Comparison of ENCODE assay signal across 25 mouse cellular contexts in genomic region chr3:148899857-148900256, GRCm38 (mm10).
DNase-seq lines count a peak whose midpoint lies in the region; ATAC-seq and TF ChIP-seq lines count a peak whose summit lies in the region.
"Had no signal": no experiment of that assay in that cellular context is flagged by ENCODE, and none has a peak within 500 bp of the region (broad histone marks: within the 10 kb centered on the region; RNA-seq: fewer than 3 reads in every experiment).

No protein-coding gene starts in this region.

- DNase-seq in heart, adult 2 months = no peak
- no peak for DNase-seq in heart, adult 18-20 months
- DNase-seq in limb, embryonic 11.5 days (ENCODE audit: low spot score) = peak; percentile 37
- DNase-seq in limb, embryonic 10.5 days (ENCODE audit: low spot score) = no peak
- DNase-seq in Muller cell, postnatal 12 days (ENCODE audit: inconsistent ontology term) = no peak
- no peak for DNase-seq in embryo, embryonic 10.5 days (ENCODE audit: low spot score)
- DNase-seq: adrenal gland, adult 2 months; cerebellum, adult 11 months; cerebellum, postnatal 14 days; gastrocnemius, postnatal 25 days; heart, postnatal 4 days; kidney, adult 8-10 months; kidney, postnatal 25 days; lung, adult 2 months; lung, postnatal 4 days; retina, postnatal 1 day; thymus, postnatal 14 days had no signal

- no peak overlapping the region for H3K4me3 ChIP-seq in heart, adult 2 months
- no peak overlapping the region for H3K4me3 ChIP-seq in limb, embryonic 11.5 days (ENCODE audit: low read depth, low read length)
- no peak overlapping the region for H3K4me3 ChIP-seq in limb, embryonic 10.5 days
- no peak overlapping the region for H3K4me3 ChIP-seq in cortical plate, adult 2 months (ENCODE audit: insufficient read depth, low read length)
- no peak overlapping the region for H3K4me3 ChIP-seq in limb, embryonic 12.5 days (replicated peaks)
- H3K4me3 ChIP-seq: embryonic facial prominence, embryonic 15.5 days; forebrain, embryonic 10.5 days had no signal

- no peak for TF ChIP-seq CTCF in heart, adult 2 months (IDR thresholded peaks at IDR 0.05)
- TF ChIP-seq CTCF in cortical plate, adult 2 months (IDR thresholded peaks at IDR 0.05; ENCODE audit: extremely low read depth, insufficient read depth, low read length) = no peak

- H3K9ac ChIP-seq in heart, adult 2 months (ENCODE audit: low read depth, low read length) = no peak overlapping the region
- no peak overlapping the region for H3K9ac ChIP-seq in limb, embryonic 11.5 days (ENCODE audit: low read length)
- no peak overlapping the region for H3K9ac ChIP-seq in limb, embryonic 12.5 days (replicated peaks)
- H3K9ac ChIP-seq: embryonic facial prominence, embryonic 15.5 days had no signal

- peaks cover 28% of the 10 kb centered on the region for H3K4me1 ChIP-seq in heart, adult 2 months (ENCODE audit: control insufficient read depth, insufficient read depth, low read length)
- H3K4me1 ChIP-seq in limb, embryonic 11.5 days (ENCODE audit: control insufficient read depth, insufficient read depth, low read length) = peaks cover 29% of the 10 kb centered on the region
- H3K4me1 ChIP-seq in limb, embryonic 10.5 days = peaks cover 62% of the 10 kb centered on the region
- peaks cover 3% of the 10 kb centered on the region; the same call in 1 of the 2 replicates for H3K4me1 ChIP-seq in cortical plate, adult 2 months (ENCODE audit: control insufficient read depth, insufficient read depth, low read length)
- H3K4me1 ChIP-seq in limb, embryonic 12.5 days (replicated peaks) = peaks cover 61% of the 10 kb centered on the region

- H3K27ac ChIP-seq in heart, adult 2 months = peak overlapping the region; percentile 59
- no peak overlapping the region for H3K27ac ChIP-seq in limb, embryonic 11.5 days (replicated peaks; ENCODE audit: low read depth, low read length)
- H3K27ac ChIP-seq in limb, embryonic 10.5 days = no peak overlapping the region
- peak overlapping the region; percentile 86; the same call in 1 of the 2 replicates for H3K27ac ChIP-seq in cortical plate, adult 2 months (ENCODE audit: insufficient read depth, low read length)
- H3K27ac ChIP-seq in limb, embryonic 12.5 days = no peak overlapping the region
- H3K27ac ChIP-seq: embryonic facial prominence, embryonic 15.5 days; forebrain, embryonic 10.5 days; hindbrain, postnatal 0 days had no signal

- TF ChIP-seq POLR2A in heart, adult 2 months (IDR thresholded peaks at IDR 0.05; ENCODE audit: insufficient read depth, low read depth, low read length) = no peak
- no peak for TF ChIP-seq POLR2A in cortical plate, adult 2 months (IDR thresholded peaks at IDR 0.05; ENCODE audit: extremely low read depth, insufficient read depth, low read length)

- WGBS in heart, adult 2 months = 46% methylated on average over 6 of the region's 6 CpGs
- 19% methylated on average over 6 of the region's 6 CpGs for WGBS in limb, embryonic 11.5 days
- WGBS in limb, embryonic 10.5 days = 29% methylated on average over 6 of the region's 6 CpGs
- WGBS in limb, embryonic 12.5 days = 18% methylated on average over 6 of the region's 6 CpGs

- no peaks in the 10 kb centered on the region for H3K27me3 ChIP-seq in heart, adult 2 months (ENCODE audit: control insufficient read depth, insufficient read depth, low read length)
- no peaks in the 10 kb centered on the region for H3K27me3 ChIP-seq in limb, embryonic 11.5 days (ENCODE audit: control insufficient read depth, insufficient read depth, low read length)
- no peaks in the 10 kb centered on the region for H3K27me3 ChIP-seq in limb, embryonic 10.5 days (ENCODE audit: low read depth, poor library complexity, severe bottlenecking)
- H3K27me3 ChIP-seq in limb, embryonic 12.5 days = no peaks in the 10 kb centered on the region
- H3K27me3 ChIP-seq: embryonic facial prominence, embryonic 15.5 days had no signal

- intact Hi-C loops in heart, adult 2 months (cut with DNase I) = no loop called here

- H3K9me3 ChIP-seq in limb, embryonic 11.5 days (ENCODE audit: control insufficient read depth, low read length) = no peaks in the 10 kb centered on the region
- no peaks in the 10 kb centered on the region for H3K9me3 ChIP-seq in limb, embryonic 10.5 days (replicated peaks)
- no peaks in the 10 kb centered on the region for H3K9me3 ChIP-seq in limb, embryonic 12.5 days
- H3K9me3 ChIP-seq: embryonic facial prominence, embryonic 15.5 days; forebrain, embryonic 10.5 days had no signal

- peaks cover 18% of the 10 kb centered on the region for H3K36me3 ChIP-seq in heart, adult 2 months (ENCODE audit: control insufficient read depth, insufficient read depth, low read length)
- no peaks in the 10 kb centered on the region for H3K36me3 ChIP-seq in limb, embryonic 11.5 days (ENCODE audit: control insufficient read depth, insufficient read depth, low read length)
- H3K36me3 ChIP-seq in limb, embryonic 10.5 days = peaks cover 10% of the 10 kb centered on the region
- no peaks in the 10 kb centered on the region for H3K36me3 ChIP-seq in limb, embryonic 12.5 days
- H3K36me3 ChIP-seq: embryonic facial prominence, embryonic 15.5 days had no signal

- H3K4me2 ChIP-seq in limb, embryonic 11.5 days (ENCODE audit: low read depth, severe bottlenecking) = no peak overlapping the region
- H3K4me2 ChIP-seq in limb, embryonic 12.5 days = peak overlapping the region; percentile 6; the same call in 1 of the 2 replicates
- H3K4me2 ChIP-seq: embryonic facial prominence, embryonic 15.5 days; heart, embryonic 11.5 days; liver, embryonic 11.5 days had no signal

- H3K79me2 ChIP-seq in heart, adult 2 months (replicated peaks; ENCODE audit: control insufficient read depth, insufficient read depth, low read length) = peaks cover 8% of the 10 kb centered on the region

- TF ChIP-seq EP300 in heart, adult 2 months (IDR thresholded peaks at IDR 0.05; ENCODE audit: insufficient read depth, low read depth, low read length) = no peak

- ATAC-seq in limb, embryonic 11.5 days (ENCODE audit: insufficient number of reproducible peaks, low FRiP score, low TSS enrichment, low read depth) = no peak; the same call in 1 of the 2 replicates
- ATAC-seq in limb, embryonic 12.5 days (ENCODE audit: insufficient number of reproducible peaks, insufficient read depth, low FRiP score, low TSS enrichment, low read depth) = no peak
- ATAC-seq: midbrain, embryonic 16.5 days had no signal

Comparison
In these comparisons a context has a peak if more than half of its experiments do, and no peak if none do; other contexts are left out.
1. H3K27ac ChIP-seq: peak in heart, adult 2 months (single experiment) and cortical plate, adult 2 months (single experiment); none in limb, embryonic 11.5 days (single experiment), limb, embryonic 10.5 days (single experiment) and limb, embryonic 12.5 days (single experiment).